Mouse (Mus musculus) CH12.LX (cell line): Measurements from ENCODE around the gene Ptpn11. TPM values are rescaled to one million over a fixed set of nuclear protein-coding genes. Genes with fewer than 3 reads are reported as not detected.

Experiments
- DNase-seq: peaks from one replicate; pipeline ENCODE4 v3.0.0-alpha.2; 2013; ENCODE audit errors: extremely low read depth
- H3K27ac ChIP-seq: 2 replicates; pipeline ENCODE4 v1.5.1; 2012; ENCODE audit warnings: low read depth, mild to moderate bottlenecking, control low read depth, moderate library complexity; ENCODE audit not compliant: insufficient read depth
- H3K27me3 ChIP-seq: replicated peaks from 2 replicates; pipeline ENCODE3; 2012; ENCODE audit warnings: inconsistent platforms
- H3K36me3 ChIP-seq, 2 experiments: replicated peaks in 1 of 2; 2 replicates each; pipeline versions ENCODE3 to v1.6.1; 2012; ENCODE audit warnings: inconsistent platforms in 1 of 2, low read length in 1 of 2, mild to moderate bottlenecking in 1 of 2, mixed read lengths in 1 of 2, moderate library complexity in 1 of 2; ENCODE audit not compliant: control insufficient read depth in 1 of 2, insufficient read depth in 1 of 2
- H3K4me1 ChIP-seq, 2 experiments: 2 replicates each; pipeline ENCODE4 v1.6.1; 2012; ENCODE audit warnings: inconsistent platforms in 1 of 2, moderate library complexity in 1 of 2; ENCODE audit not compliant: insufficient read depth in 2 of 2, control insufficient read depth in 1 of 2
- H3K4me2 ChIP-seq: 2 replicates; pipeline ENCODE4 v1.6.1; 2012; ENCODE audit warnings: low read depth, mild to moderate bottlenecking, control low read depth; ENCODE audit not compliant: poor library complexity, insufficient read depth, severe bottlenecking
- H3K4me3 ChIP-seq, 3 experiments: fragments of 150-350 bp in 1 of 3; sonication (generic) in 1 of 3; replicated peaks in 1 of 3; 2 replicates each; pipeline versions ENCODE3 to v1.5.1; 2011 to 2012; ENCODE audit warnings: low read depth in 2 of 3, low read length in 2 of 3, mild to moderate bottlenecking in 2 of 3, moderate library complexity in 2 of 3, control low read depth in 1 of 3, improper control_type of control experiment in 1 of 3, inconsistent platforms in 1 of 3, mixed read lengths in 1 of 3; ENCODE audit not compliant: poor library complexity in 1 of 3
- H3K79me2 ChIP-seq: replicated peaks from 2 replicates; pipeline ENCODE4 v1.6.1; 2012; ENCODE audit warnings: mild to moderate bottlenecking, moderate library complexity; ENCODE audit not compliant: control insufficient read depth, poor library complexity, insufficient read depth, severe bottlenecking; ENCODE audit errors: extremely low read depth
- H3K9ac ChIP-seq: 2 replicates; pipeline ENCODE4 v1.6.1; 2012; ENCODE audit warnings: low read depth, mild to moderate bottlenecking, control low read depth, moderate library complexity; ENCODE audit not compliant: insufficient read depth
- H3K9me3 ChIP-seq: replicated peaks from 2 replicates; pipeline ENCODE3; 2012; ENCODE audit warnings: low read length, inconsistent platforms, mixed read lengths
- BHLHE40 ChIP-seq: IDR thresholded peaks from 2 replicates; pipeline ENCODE4 v1.6.1; 2011; ENCODE audit warnings: mild to moderate bottlenecking, low read depth, low read length, improper control_type of control experiment
- CHD1 ChIP-seq: IDR thresholded peaks from 2 replicates; pipeline ENCODE4 v1.6.1; 2012; ENCODE audit warnings: low read depth, low read length, improper control_type of control experiment, inconsistent platforms
- CHD2 ChIP-seq: IDR thresholded peaks from 2 replicates; pipeline ENCODE4 v1.6.1; 2011; ENCODE audit warnings: low read length, improper control_type of control experiment
- CTCF ChIP-seq, 2 experiments: IDR thresholded peaks in 1 of 2; conservative IDR thresholded peaks in 1 of 2; 2 replicates each; pipeline ENCODE4 v1.5.1; 2011 to 2012; ENCODE audit warnings: low read depth in 2 of 2, low read length in 2 of 2, improper control_type of control experiment in 1 of 2, inconsistent platforms in 1 of 2, mild to moderate bottlenecking in 1 of 2, moderate library complexity in 1 of 2
- E2F4 ChIP-seq: IDR thresholded peaks from 2 replicates; pipeline ENCODE4 v1.6.1; 2011; ENCODE audit warnings: low read depth, low read length, improper control_type of control experiment; ENCODE audit not compliant: insufficient replicate concordance
- ELF1 ChIP-seq: IDR thresholded peaks from 2 replicates; pipeline ENCODE4 v1.6.1; 2014; ENCODE audit warnings: low read depth, mild to moderate bottlenecking, inconsistent platforms, low read length, improper control_type of control experiment
- ETS1 ChIP-seq: conservative IDR thresholded peaks from 2 replicates; pipeline ENCODE4 v1.6.1; 2012; ENCODE audit warnings: low read depth, mild to moderate bottlenecking, inconsistent platforms, low read length, improper control_type of control experiment, moderate library complexity
- GABPA ChIP-seq: IDR thresholded peaks from 2 replicates; pipeline ENCODE4 v1.6.1; 2012; ENCODE audit warnings: low read depth, low read length, improper control_type of control experiment, inconsistent platforms; ENCODE audit not compliant: insufficient replicate concordance
- HCFC1 ChIP-seq: IDR thresholded peaks from 2 replicates; pipeline ENCODE4 v1.6.1; 2012; ENCODE audit warnings: low read depth, mild to moderate bottlenecking, inconsistent platforms, low read length, improper control_type of control experiment
- IRF4 ChIP-seq: IDR thresholded peaks from 2 replicates; pipeline ENCODE4 v1.6.1; 2014; ENCODE audit warnings: low read depth, mild to moderate bottlenecking, inconsistent platforms, low read length, improper control_type of control experiment
- JUN ChIP-seq: IDR thresholded peaks from 2 replicates; pipeline ENCODE4 v1.6.1; 2011; ENCODE audit warnings: low read depth, mild to moderate bottlenecking, low read length, improper control_type of control experiment, moderate library complexity; ENCODE audit not compliant: insufficient read depth
- JUND ChIP-seq: conservative IDR thresholded peaks from 2 replicates; pipeline ENCODE4 v1.6.1; 2011; ENCODE audit warnings: low read depth, low read length, improper control_type of control experiment
- KAT2A ChIP-seq: IDR thresholded peaks from 2 replicates; pipeline ENCODE4 v1.6.1; 2012; ENCODE audit warnings: low read length, improper control_type of control experiment, inconsistent platforms; ENCODE audit not compliant: insufficient replicate concordance
- MAFK ChIP-seq: IDR thresholded peaks from 2 replicates; pipeline ENCODE4 v1.6.1; 2011; ENCODE audit warnings: low read length, improper control_type of control experiment; ENCODE audit not compliant: insufficient replicate concordance
- MAX ChIP-seq: IDR thresholded peaks from 2 replicates; pipeline ENCODE4 v1.6.1; 2011; ENCODE audit warnings: low read length, improper control_type of control experiment
- MEF2A ChIP-seq: IDR thresholded peaks from 2 replicates; pipeline ENCODE4 v1.6.1; 2014; ENCODE audit warnings: low read depth, mild to moderate bottlenecking, inconsistent platforms, low read length, improper control_type of control experiment, borderline replicate concordance
- MYC ChIP-seq: IDR thresholded peaks from 2 replicates; pipeline ENCODE4 v1.6.1; 2011; ENCODE audit warnings: low read depth, mild to moderate bottlenecking, improper control_type of control experiment, low read length
- NELFE ChIP-seq: IDR thresholded peaks from 2 replicates; pipeline ENCODE4 v1.6.1; 2011; ENCODE audit warnings: low read depth, low read length, improper control_type of control experiment
- NRF1 ChIP-seq: IDR thresholded peaks from 2 replicates; pipeline ENCODE4 v1.6.1; 2014; ENCODE audit warnings: low read depth, mild to moderate bottlenecking, inconsistent platforms, low read length, improper control_type of control experiment, moderate library complexity
- POLR2A ChIP-seq: IDR thresholded peaks from 2 replicates; pipeline ENCODE4 v1.6.1; 2011; ENCODE audit warnings: low read depth, mild to moderate bottlenecking, improper control_type of control experiment, low read length
- RAD21 ChIP-seq: IDR thresholded peaks from 2 replicates; pipeline ENCODE4 v1.6.1; 2011; ENCODE audit warnings: low read depth, mild to moderate bottlenecking, low read length, improper control_type of control experiment, moderate library complexity
- RCOR1 ChIP-seq: conservative IDR thresholded peaks from 2 replicates; pipeline ENCODE4 v1.6.1; 2012; ENCODE audit warnings: low read depth, mild to moderate bottlenecking, inconsistent platforms, low read length, improper control_type of control experiment
- SMC3 ChIP-seq: IDR thresholded peaks from 2 replicates; pipeline ENCODE4 v1.6.1; 2011; ENCODE audit warnings: low read depth, low read length, improper control_type of control experiment
- TBP ChIP-seq: conservative IDR thresholded peaks from 2 replicates; pipeline ENCODE4 v1.6.1; 2011; ENCODE audit warnings: low read depth, low read length, improper control_type of control experiment
- ZC3H11A ChIP-seq: IDR thresholded peaks from 2 replicates; pipeline ENCODE4 v1.6.1; 2012; ENCODE audit warnings: low read depth, mild to moderate bottlenecking, inconsistent platforms, low read length, improper control_type of control experiment
- ZKSCAN1 ChIP-seq: IDR thresholded peaks from 2 replicates; pipeline ENCODE4 v1.6.1; 2012; ENCODE audit warnings: low read depth, inconsistent platforms, low read length, improper control_type of control experiment, borderline replicate concordance
- ZMIZ1 ChIP-seq: IDR thresholded peaks from 2 replicates; pipeline ENCODE4 v1.6.1; 2012; ENCODE audit warnings: low read depth, mild to moderate bottlenecking, inconsistent platforms, low read length, improper control_type of control experiment
- ZNF384 ChIP-seq: IDR thresholded peaks from 2 replicates; pipeline ENCODE4 v1.6.1; 2012; ENCODE audit warnings: low read depth, low read length, improper control_type of control experiment, inconsistent platforms
- dilution Hi-C: fragments of 300-500 bp; cut with MboI; formaldehyde crosslinking; loops from 2 replicates; pipeline ENCODE4 v1.14.3; 2020; ENCODE audit warnings: low sequenced_read_pairs; ENCODE audit not compliant: extremely low pct_unique_long_range_greater_than_20kb, extremely low pct_ligation_motif_present
- in situ Hi-C: fragments of 300-500 bp; cut with MboI; formaldehyde crosslinking; loops from 3 replicates; pipeline ENCODE4 v1.14.3; 2019; ENCODE audit warnings: low sequenced_read_pairs, low pct_ligation_motif_present, low pct_unique_long_range_greater_than_20kb, mixed read lengths
- polyA plus RNA-seq: library from polyadenylated mRNA; unstranded; fragments of >175 nt; gene quantifications from 2 replicates; pipeline ENCODE4 v1.2.1, GENCODE M21; 2012; ENCODE audit warnings: low read depth; ENCODE audit not compliant: insufficient read length
- total RNA-seq, 2 experiments: library from RNA; depleted of rRNA; stranded (reverse); fragments of 300-350 nt in 1 of 2; fragments of >200 nt in 1 of 2; gene quantifications; 2 replicates each; pipeline ENCODE4 v1.2.3; 2012 to 2014

The Ptpn11 gene
- total and polyA plus RNA-seq, 3 experiments: 33.2 to 62.8 (median 44.6) TPM

DNA sequence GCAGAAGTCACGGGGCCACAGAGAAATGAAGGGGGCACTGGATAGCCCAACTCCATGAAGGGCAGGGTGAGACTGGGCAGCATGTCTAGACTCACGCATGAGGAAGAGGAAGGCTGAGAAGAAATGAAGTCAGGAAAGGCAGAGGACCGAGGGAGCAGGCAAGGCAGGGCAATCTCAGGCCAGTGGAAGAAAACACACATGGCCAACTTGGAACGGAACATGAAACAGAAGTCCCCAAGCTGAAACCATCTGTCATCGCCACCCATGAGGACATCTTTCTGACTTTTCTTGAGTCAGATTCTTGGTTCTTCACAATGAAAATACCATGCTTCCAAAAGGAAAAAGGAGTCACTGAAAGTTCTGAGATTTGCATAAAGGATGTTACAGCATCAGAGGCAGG, 33.7 kb downstream of the Ptpn11 start:
- DNase-seq: no peak
- Histone ChIP-seq H3K4me3 (no peak overlapping the region), H3K4me1 (peaks cover 0 to 18% of the 10 kb centered on the region in 2 experiments; a peak in 1 of 4 replicates), H3K4me2 (no peak overlapping the region), H3K9me3 (no peaks in the 10 kb centered on the region), H3K79me2 (no peaks in the 10 kb centered on the region), H3K27ac (no peak overlapping the region), H3K36me3 (peaks cover 69 to 98% of the 10 kb centered on the region in 2 experiments), H3K9ac (no peak overlapping the region), H3K27me3 (no peaks in the 10 kb centered on the region)
- dilution Hi-C loops (no loop called here), in situ Hi-C loops (no loop called here)
- no peak for TF ChIP-seq KAT2A
- TF ChIP-seq TBP: no peak
- TF ChIP-seq POLR2A: no peak
- no peak for TF ChIP-seq HCFC1
- TF ChIP-seq ELF1: no peak
- no peak for TF ChIP-seq RCOR1
- TF ChIP-seq NRF1: no peak
- no peak for TF ChIP-seq CHD2
- no peak for TF ChIP-seq MAX

GRCm38 (mm10) chr5:121157017-121157416, 34.2 kb downstream of the Ptpn11 start:
- Histone ChIP-seq H3K36me3 (peaks cover 69 to 98% of the 10 kb centered on the region in 2 experiments), H3K4me2 (no peak overlapping the region), H3K27ac (no peak overlapping the region), H3K9me3 (no peaks in the 10 kb centered on the region), H3K9ac (no peak overlapping the region), H3K27me3 (no peaks in the 10 kb centered on the region), H3K4me1 (peaks cover 0 to 22% of the 10 kb centered on the region in 2 experiments; a peak in 2 of 4 replicates), H3K79me2 (no peaks in the 10 kb centered on the region), H3K4me3 (no peak overlapping the region)
- dilution Hi-C loops: no loop called here
- TF ChIP-seq ZNF384 (no peak), E2F4 (no peak), CHD1 (no peak)
- DNase-seq: no peak
- in situ Hi-C loops: no loop called here

GRCm38 (mm10) chr5:121156121-121156520, 35.1 kb downstream of the Ptpn11 start:
- peaks cover 0 to 30% of the 10 kb centered on the region in 2 experiments; a peak in 2 of 4 replicates for H3K4me1 ChIP-seq
- H3K36me3 ChIP-seq: peaks cover 65 to 97% of the 10 kb centered on the region in 2 experiments
- H3K27ac ChIP-seq: no peak overlapping the region
- no peak for DNase-seq
- H3K4me2 ChIP-seq: no peak overlapping the region
- no peaks in the 10 kb centered on the region for H3K9me3 ChIP-seq
- in situ Hi-C loops (no loop called here), dilution Hi-C loops (no loop called here)
- H3K79me2 ChIP-seq: no peaks in the 10 kb centered on the region
- no peak overlapping the region for H3K9ac ChIP-seq
- no peak overlapping the region for H3K4me3 ChIP-seq
- H3K27me3 ChIP-seq: no peaks in the 10 kb centered on the region
- TF ChIP-seq ETS1 (no peak), MAFK (no peak), MYC (no peak), ZNF384 (no peak), SMC3 (no peak), ZKSCAN1 (no peak), ZC3H11A (no peak), IRF4 (no peak), JUN (no peak), CTCF (conservative IDR thresholded peaks at IDR 0.05 in 1 of 2, IDR thresholded peaks at IDR 0.05 in 1 of 2; ENCODE audit: low read depth in 2 of 2, low read length in 2 of 2) (no peak), NELFE (no peak), ZMIZ1 (no peak), POLR2A (no peak), BHLHE40 (no peak), MEF2A (no peak), GABPA (no peak), CHD1 (no peak), RAD21 (no peak), JUND (no peak)
